Mouse (Mus musculus) gastrocnemius, postnatal 36 days (tissue): Measurements from ENCODE around the gene Nedd8. TPM values are rescaled to one million over a fixed set of nuclear protein-coding genes. Genes with fewer than 3 reads are reported as not detected.

ENCODE experiments used
- DNase-seq, 2 experiments: peaks; one replicate each; pipeline ENCODE4 v3.0.0; 2022
- intact Hi-C: fragments of 180-260 bp; cut with DNase I; formaldehyde crosslinking; loops from one replicate; pipeline ENCODE4 v1.15.1; 2025
- long read RNA-seq, 2 experiments: library from polyadenylated mRNA; stranded (forward); transcript quantifications; one replicate each; pipeline ENCODE4 v2.0.0; 2021
- total RNA-seq, 2 experiments: library from RNA; stranded (reverse); gene quantifications; 2 replicates each; pipeline ENCODE4 v1.2.3; 2021

The Nedd8 gene
- total RNA-seq = 100 to 1,000 TPM; 174 to 184 TPM
- long read RNA-seq, experiment 1, transcript Nedd8-201 (4 exons, 824 nt) = major isoform, 218 of 240 reads
- long read RNA-seq, experiment 1, transcript Nedd8-203 (3 exons, 791 nt) = minor isoform, 8 of 240 reads
- long read RNA-seq, experiment 1, partial matches to known transcripts = 0 of 240 reads
- long read RNA-seq, experiment 1, other reads (novel, unspliced or antisense) = 14 of 240 reads
- long read RNA-seq, experiment 2, transcript Nedd8-201 (4 exons, 824 nt) = major isoform, 244 of 265 reads
- long read RNA-seq, experiment 2, partial matches to known transcripts = 3 of 265 reads
- long read RNA-seq, experiment 2, other reads (novel, unspliced or antisense) = 11 of 265 reads

- intact Hi-C loops = no loop called here
Measured at GRCm38 (mm10) chr14:55671833-55672740, at the start of gene Nedd8, which contains the start of gene Gmpr2. TSS of gene Nedd8 (minus strand) at chr14:55672124. TSS of gene Gmpr2 (plus strand) at chr14:55671941.

GRCm38 (mm10) chr14:55721076-55721475 lies 49.2 kb upstream of the Nedd8 start:
- no peak for DNase-seq
- intact Hi-C loops = no loop called here

More at GRCm38 (mm10) chr14:55671833-55672740, at the start of gene Nedd8, which contains the start of gene Gmpr2:
- DNase-seq = peak; percentile 81 to 92

GRCm38 (mm10) chr14:55720666-55721065 lies 48.7 kb upstream of the Nedd8 start:
- intact Hi-C loops = no loop called here
- no peak for DNase-seq

GRCm38 (mm10) chr14:55719737-55720136 lies 47.8 kb upstream of the Nedd8 start:
- intact Hi-C loops = no loop called here
- no peak for DNase-seq

GRCm38 (mm10) chr14:55716884-55717283 lies 45.0 kb upstream of the Nedd8 start:
- no peak for DNase-seq
- intact Hi-C loops = no loop called here

GRCm38 (mm10) chr14:55716271-55716670 lies 44.3 kb upstream of the Nedd8 start:
- intact Hi-C loops = no loop called here
- DNase-seq = no peak

- intact Hi-C loops = no loop called here
- no peak for DNase-seq
Measured at GRCm38 (mm10) chr14:55714893-55715292, 43.0 kb upstream of the Nedd8 start.

GRCm38 (mm10) chr14:55713729-55714122 lies 41.8 kb upstream of the Nedd8 start, which contains the start of gene Tgm1:
TSS of gene Tgm1 (minus strand) at chr14:55713926.
- intact Hi-C loops = no loop called here
- DNase-seq = no peak

- DNase-seq = no peak
- intact Hi-C loops = no loop called here
Measured at GRCm38 (mm10) chr14:55713007-55713728, 41.2 kb upstream of the Nedd8 start.

- no peak for DNase-seq
- intact Hi-C loops = no loop called here
Measured at GRCm38 (mm10) chr14:55711786-55712185, 39.9 kb upstream of the Nedd8 start.

- intact Hi-C loops = no loop called here
- no peak for DNase-seq
Measured at GRCm38 (mm10) chr14:55709509-55709908, 37.6 kb upstream of the Nedd8 start.

- DNase-seq = no peak
- intact Hi-C loops = no loop called here
Measured at GRCm38 (mm10) chr14:55707397-55707796, 35.5 kb upstream of the Nedd8 start.

- no peak for DNase-seq
- intact Hi-C loops = no loop called here
Measured at GRCm38 (mm10) chr14:55706051-55706600, 34.2 kb upstream of the Nedd8 start.

- DNase-seq = no peak
- intact Hi-C loops = no loop called here
Measured at GRCm38 (mm10) chr14:55702761-55703160, 30.8 kb upstream of the Nedd8 start.

GRCm38 (mm10) chr14:55701131-55701530 lies 29.2 kb upstream of the Nedd8 start:
- DNase-seq = no peak
- intact Hi-C loops = no loop called here

GRCm38 (mm10) chr14:55697226-55697625 lies 25.3 kb upstream of the Nedd8 start:
- intact Hi-C loops = no loop called here
- DNase-seq = no peak

- no peak for DNase-seq
- intact Hi-C loops = no loop called here
Measured at GRCm38 (mm10) chr14:55689433-55689832, 17.5 kb upstream of the Nedd8 start.

GRCm38 (mm10) chr14:55682118-55682493 lies 10.2 kb upstream of the Nedd8 start:
- intact Hi-C loops = loop anchor here (5.0 kb wide), 1 partner anchor 220 kb away; the partner anchor contains the start of gene Sdr39u1
- DNase-seq = no peak

GRCm38 (mm10) chr14:55681160-55682117 lies 9.5 kb upstream of the Nedd8 start, which contains the start of gene Tinf2:
TSS of gene Tinf2 (minus strand) at chr14:55681820.
- intact Hi-C loops = loop anchor here (2.0 to 5.0 kb wide), 2 partner anchors 63 to 221 kb away; partner anchors contain the start of genes Dhrs1, Nop9 and Sdr39u1
- peak; percentile 83 to 88 for DNase-seq
